Mouse (Mus musculus): ENCODE measurements at regions not wholly inside any gene's neighbourhood (a gene's known extent, or its start where the extent isn't known, plus 50 kb on each side); places are given as distances from the start of the nearest gene placed in this dataset.

DNA sequence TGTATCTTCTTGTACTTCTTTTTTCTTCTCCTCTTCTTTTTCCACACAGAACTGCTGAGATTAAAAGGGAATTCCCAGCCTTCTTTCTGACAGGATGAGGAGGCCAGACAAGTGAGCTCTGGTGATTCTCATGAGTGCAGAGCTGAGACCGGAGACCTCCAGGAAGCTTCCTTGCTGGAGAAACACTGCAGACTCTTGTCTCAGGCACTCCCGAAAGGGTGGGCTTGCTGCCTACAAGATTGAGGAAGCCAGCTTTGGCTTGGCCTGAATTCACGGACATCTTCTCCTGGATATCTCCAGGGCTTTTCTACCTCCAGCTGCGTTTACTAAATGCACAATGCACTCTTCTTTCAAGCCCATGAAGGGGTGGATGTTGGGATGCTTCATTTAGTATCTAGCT, 226.0 kb downstream of the Csl start:
- TF ChIP-seq TAL1 (conservative IDR thresholded peaks at IDR 0.05; ENCODE audit: low read depth, low read length) (no peak), GATA1 (IDR thresholded peaks at IDR 0.05; ENCODE audit: borderline replicate concordance, low read length) (no peak), CTCF (IDR thresholded peaks at IDR 0.05; ENCODE audit: low read depth, low read length) (no peak)
